Mouse (Mus musculus): ENCODE data around the gene Fam171a2.
"Not testable (repeated sequence)": the region's sequence is repeated elsewhere in the genome, so short reads cannot be mapped to it uniquely, and the experiment has no call there.

Fam171a2 gene

DNA sequence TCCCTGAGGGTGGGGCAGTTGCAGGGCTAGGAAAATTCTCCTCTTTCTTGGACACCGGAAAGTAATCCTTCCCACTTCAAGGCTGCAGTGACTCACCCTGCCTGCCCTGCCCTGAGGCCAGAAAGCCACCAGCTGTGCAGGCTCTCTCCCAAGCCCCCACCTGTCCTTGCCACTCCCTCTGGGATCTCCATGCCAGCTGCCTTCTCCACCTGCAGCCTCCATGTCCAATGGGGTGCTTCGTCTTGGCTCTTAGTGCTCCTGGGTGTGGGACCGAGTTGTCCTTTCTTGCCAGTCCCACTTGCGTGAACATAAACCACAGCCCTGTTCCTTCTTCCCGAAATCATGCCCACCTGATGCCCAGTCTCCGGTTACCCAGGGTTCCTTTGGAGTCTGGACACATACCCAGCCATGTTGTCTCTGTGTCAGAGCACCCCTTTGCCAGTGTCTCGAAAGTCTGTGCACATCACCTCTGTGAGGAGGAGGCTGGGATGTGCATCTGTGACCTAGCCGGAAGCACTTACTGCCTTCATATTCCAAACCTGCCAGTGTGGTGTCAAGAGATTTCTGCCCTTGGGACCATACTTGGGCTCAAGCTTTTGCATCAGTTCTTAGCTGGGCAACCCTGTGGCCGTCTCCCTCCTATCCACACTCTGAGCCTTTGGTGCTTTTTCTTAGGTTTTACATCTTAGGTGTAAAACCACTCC lies 52.9 kb downstream of the Fam171a2 start:
- DNase-seq (ENCODE audit: low spot score) = no peak

- peak; percentile 2 for DNase-seq (ENCODE audit: low spot score)
These were observed 53.6 kb downstream of the Fam171a2 start for GRCm38 (mm10) chr11:102393719-102394420.

GRCm38 (mm10) chr11:102393238-102393634 lies 54.2 kb downstream of the Fam171a2 start, which contains the start of gene Rundc3a:
TSS of gene Rundc3a (plus strand) at chr11:102393403.
- peak; percentile 72 for DNase-seq (ENCODE audit: low spot score)

DNA sequence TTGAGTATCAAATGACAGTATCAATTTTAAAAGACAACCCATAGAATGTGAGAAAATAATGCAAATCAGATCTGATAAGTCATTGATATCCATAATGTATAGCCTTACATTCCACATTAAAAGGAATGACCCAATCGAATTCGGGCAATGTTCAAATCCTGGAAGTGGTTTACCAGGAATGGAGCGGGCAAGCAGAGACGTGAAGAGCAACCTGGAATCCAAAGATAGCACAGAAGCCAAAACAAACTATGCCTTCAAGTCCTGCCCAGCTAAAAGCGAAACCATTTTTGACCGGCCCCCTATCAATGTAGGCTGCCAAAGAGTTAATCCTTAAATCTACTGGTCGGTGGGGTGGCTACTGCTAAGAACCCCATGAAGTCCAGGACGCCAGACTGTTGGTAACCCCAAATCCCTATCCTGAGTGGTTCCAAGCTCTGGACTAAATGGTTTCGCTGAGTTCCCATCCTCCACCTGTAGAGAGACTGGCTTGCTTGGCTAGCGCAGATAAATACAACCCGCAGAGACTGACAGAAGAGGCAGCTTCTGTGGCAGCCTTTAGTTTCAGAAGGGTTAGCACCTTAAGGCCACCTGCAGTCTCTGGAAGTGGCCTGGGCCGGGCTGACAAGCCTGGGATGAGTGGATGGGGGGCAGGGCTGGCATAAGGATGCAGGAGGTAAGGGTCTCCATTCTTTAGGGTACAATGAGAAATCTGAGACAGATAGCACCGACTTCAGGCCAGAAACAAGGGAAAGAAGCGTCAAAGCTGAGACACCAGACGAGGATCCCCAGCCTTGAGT lies 54.8 kb downstream of the Fam171a2 start:
- no peak for DNase-seq (ENCODE audit: low spot score)

GRCm38 (mm10) chr11:102389436-102389835 lies 58.0 kb downstream of the Fam171a2 start:
- not testable (repeated sequence) for DNase-seq (ENCODE audit: low spot score)

Measured in T-cell, adult 2 months (primary cell).